Mouse (Mus musculus) c-Kit-positive CD71-positive TER-119-negative erythroid progenitor cells, embryonic 14.5 days (primary cell): ENCODE data around the gene Caps2.
"Not testable (repeated sequence)": the region's sequence is repeated elsewhere in the genome, so short reads cannot be mapped to it uniquely, and the experiment has no call there.

Source experiments
- DNase-seq: peaks from one replicate; pipeline ENCODE4 v3.0.0-alpha.2; 2013; ENCODE audit warnings: low read depth

The Caps2 gene

GRCm38 (mm10) chr10:112163168-112163766 is at the start of gene Caps2:
Gene Caps2 (plus strand): TSS chr10:112163621.
- DNase-seq, result no peak

DNA sequence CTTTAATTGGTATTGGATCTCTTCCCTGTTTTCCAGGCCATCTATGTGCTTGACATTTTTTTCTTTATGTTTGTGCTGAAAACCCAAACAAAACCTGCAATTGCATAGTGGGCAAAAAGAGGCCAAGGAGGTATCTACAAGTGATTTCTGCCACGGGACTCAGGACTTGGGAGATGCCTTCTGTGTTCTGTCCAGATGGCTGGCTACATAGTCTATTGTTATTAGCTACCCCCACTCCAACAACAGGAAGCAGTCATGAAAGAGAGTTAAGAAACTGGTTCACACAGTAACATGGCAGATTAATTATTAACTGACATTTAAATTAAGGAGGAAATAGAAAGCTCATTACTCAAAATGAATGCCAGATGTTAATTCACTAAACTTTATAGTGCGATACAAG is 38.3 kb upstream of the Caps2 start:
- not testable (repeated sequence) for DNase-seq

DNA sequence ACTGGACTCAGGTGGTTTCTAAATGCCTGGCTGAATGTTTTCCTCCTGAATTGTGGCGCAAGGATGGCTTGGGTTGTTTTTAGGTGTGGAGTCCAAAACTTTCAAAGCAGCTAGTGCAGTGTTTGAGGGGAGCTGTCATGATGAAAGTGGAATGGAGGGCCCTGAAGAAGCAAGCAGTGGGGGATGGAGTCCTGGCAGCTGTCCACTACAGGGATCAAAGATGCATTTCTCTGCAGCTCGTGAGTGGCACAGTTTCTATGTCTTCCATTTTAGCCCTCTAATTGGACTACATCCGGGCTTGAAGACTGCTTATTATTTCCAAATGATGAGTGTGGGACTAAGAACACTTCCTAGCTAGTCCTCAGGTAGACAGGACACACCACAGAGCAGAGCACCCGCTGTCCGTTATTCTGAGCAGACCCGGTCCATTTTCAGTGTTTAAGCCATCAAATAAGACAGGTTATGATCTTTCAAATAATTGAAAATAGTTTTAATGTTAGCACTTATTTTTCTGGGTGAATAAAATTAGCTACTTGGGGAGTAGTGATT is 35.7 kb upstream of the Caps2 start:
- DNase-seq, result not testable (repeated sequence)

- no peak for DNase-seq
These were observed 31.2 kb upstream of the Caps2 start for GRCm38 (mm10) chr10:112132194-112132593.

DNA sequence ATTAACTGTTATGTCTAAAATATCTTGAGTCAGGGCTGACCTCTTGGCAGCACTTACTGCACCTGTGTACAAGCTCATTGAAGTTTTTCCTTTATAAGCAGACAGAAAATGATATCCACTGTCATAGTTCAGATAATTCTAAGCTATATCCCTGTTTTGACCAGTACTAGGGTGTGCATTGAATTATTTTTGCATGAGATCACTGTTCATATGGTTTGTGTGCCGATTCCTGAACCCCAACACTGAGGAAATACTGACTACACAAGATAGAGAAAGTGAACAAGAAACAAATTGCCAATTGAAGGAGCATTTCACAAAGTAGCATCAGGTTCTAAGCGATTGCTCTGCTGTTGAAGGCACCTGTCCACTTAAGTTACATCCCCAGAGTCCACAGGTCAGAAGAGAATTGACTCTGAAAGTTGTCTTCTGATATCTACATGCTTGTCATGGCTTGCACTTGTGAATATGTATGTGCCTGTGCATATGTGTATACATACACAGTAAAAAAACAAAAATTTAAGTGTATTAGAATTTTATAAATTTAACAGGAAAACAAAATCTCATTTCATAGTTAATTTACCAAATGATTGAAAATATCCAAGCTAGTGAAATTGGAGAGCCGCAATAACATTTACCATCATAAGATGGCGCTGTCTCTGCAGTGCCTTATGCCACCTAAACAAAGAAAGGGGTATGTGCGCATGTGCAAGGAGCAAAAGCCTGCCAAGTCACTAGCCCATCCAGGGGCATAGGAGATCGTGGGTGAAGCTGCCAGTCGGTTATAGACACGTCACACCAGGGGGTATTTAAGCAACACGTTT is 25.2 kb upstream of the Caps2 start:
- peak; percentile 59 for DNase-seq

GRCm38 (mm10) chr10:112138871-112139430 is 24.5 kb upstream of the Caps2 start:
- no peak for DNase-seq

GRCm38 (mm10) chr10:112139834-112140233 is 23.6 kb upstream of the Caps2 start:
- no peak for DNase-seq

GRCm38 (mm10) chr10:112159882-112160560 is 3.4 kb upstream of the Caps2 start, which contains the start of gene Glipr1l3:
Gene Glipr1l3 (minus strand): TSS chr10:112160327.
- DNase-seq, result peak; percentile 38

DNA sequence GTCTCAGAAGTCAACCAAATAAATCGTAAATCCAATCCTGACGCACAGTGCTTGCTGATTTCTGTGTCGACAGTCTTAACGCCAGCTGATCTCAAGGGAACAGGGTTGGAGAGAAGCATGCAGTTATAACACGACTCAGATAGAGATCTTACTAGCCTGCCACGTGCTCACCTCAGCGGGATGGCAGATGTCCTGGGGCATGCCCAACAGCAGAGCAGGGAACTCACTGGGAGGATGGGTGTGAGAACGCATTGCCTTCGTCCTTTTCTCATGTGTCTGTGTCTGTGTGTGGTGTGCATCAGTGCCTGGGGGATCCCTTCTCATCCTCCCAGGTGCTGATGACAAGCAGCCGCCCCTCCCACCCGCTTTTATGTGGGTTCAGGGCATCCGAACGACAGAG is 13.6 kb downstream of the Caps2 start:
- DNase-seq, result not testable (repeated sequence)

GRCm38 (mm10) chr10:112193919-112194318 is 30.5 kb downstream of the Caps2 start:
- DNase-seq, result not testable (repeated sequence)

DNA sequence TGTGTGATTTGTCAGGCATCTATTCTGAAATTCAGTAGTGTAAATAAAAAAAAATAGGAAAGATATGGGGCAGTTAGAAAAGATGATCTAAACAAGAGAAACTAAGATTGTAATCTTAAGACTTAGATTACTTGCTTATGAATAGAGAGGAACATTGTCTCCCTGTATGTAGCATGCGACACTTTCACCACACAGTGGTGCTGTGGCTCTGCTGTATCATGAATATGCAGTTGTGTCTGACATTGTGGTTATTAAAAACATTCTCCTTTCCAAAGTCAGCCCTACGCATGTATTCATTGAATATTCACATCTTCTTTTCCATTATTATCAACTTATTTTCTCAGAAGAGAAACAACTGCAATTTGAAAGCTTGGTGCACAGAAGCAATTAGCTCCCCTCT is 40.0 kb downstream of the Caps2 start:
- no peak for DNase-seq

DNA sequence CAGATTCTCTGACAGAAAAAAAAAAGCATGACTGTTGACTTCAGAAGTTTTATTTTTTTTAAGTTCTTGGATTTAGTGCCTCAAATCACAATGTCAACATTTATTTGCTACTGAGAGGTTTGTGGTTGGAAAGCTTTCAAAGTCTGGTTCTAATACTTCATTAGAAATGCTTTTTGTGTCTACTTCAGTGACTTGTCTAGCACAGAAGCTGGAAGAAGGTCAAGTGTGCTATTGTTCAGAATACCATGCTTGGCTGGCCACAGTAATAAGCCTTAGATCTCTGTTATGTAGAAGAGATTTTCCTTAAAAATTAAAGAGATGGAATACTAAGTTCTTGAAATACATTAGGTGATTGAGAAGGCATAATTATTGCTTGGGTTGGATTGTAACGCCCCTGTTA is 63.7 kb downstream of the Caps2 start:
- no peak for DNase-seq

GRCm38 (mm10) chr10:112229091-112229843 is 65.8 kb downstream of the Caps2 start:
- DNase-seq, result not testable (repeated sequence)

GRCm38 (mm10) chr10:112232733-112233132 is 69.3 kb downstream of the Caps2 start:
- not testable (repeated sequence) for DNase-seq

GRCm38 (mm10) chr10:112235396-112235940 is 72.0 kb downstream of the Caps2 start:
- DNase-seq, result not testable (repeated sequence)

- DNase-seq, result no peak
These were observed 84.9 kb downstream of the Caps2 start for GRCm38 (mm10) chr10:112248273-112248672.

- DNase-seq, result no peak
These were observed 100.0 kb downstream of the Caps2 start for GRCm38 (mm10) chr10:112263467-112263866.
